Mouse (Mus musculus) myocyte (in vitro differentiated cells): Measurements from ENCODE around the gene Hdac7. TPM values are rescaled to one million over a fixed set of nuclear protein-coding genes. Genes with fewer than 3 reads are reported as not detected.
A peak's percentile ranks its signal among the peaks of the same experiment; 100 is the strongest.

Source experiments
- H3K27me3 ChIP-seq: one replicate; pipeline ENCODE4 v1.6.1; 2011; ENCODE audit not compliant: control insufficient read depth, insufficient read depth, insufficient read length
- H3K36me3 ChIP-seq: one replicate; pipeline ENCODE4 v1.6.1; 2011; ENCODE audit not compliant: control insufficient read depth, insufficient read depth
- H3K4me2 ChIP-seq: one replicate; pipeline ENCODE4 v1.6.1; 2011; ENCODE audit warnings: low read depth, control low read depth
- H3K4me3 ChIP-seq: one replicate; pipeline ENCODE4 v1.5.1; 2011; ENCODE audit warnings: mild to moderate bottlenecking, control low read depth, moderate library complexity
- H3K79me2 ChIP-seq: one replicate; pipeline ENCODE4 v1.6.1; 2011; ENCODE audit not compliant: control insufficient read depth, insufficient read depth
- H3ac ChIP-seq: one replicate; pipeline ENCODE4 v1.6.1; 2011; ENCODE audit not compliant: control insufficient read depth, insufficient read length
- CEBPB ChIP-seq: IDR thresholded peaks from 2 replicates; pipeline ENCODE4 v1.6.1; 2011; ENCODE audit warnings: mild to moderate bottlenecking, moderate library complexity; ENCODE audit not compliant: poor library complexity, insufficient read depth, severe bottlenecking
- E2F4 ChIP-seq: IDR thresholded peaks from one replicate; pipeline ENCODE4 v1.6.1; 2011; ENCODE audit warnings: mild to moderate bottlenecking, control low read depth, moderate library complexity; ENCODE audit not compliant: insufficient read depth
- MAX ChIP-seq: IDR thresholded peaks from one replicate; pipeline ENCODE4 v1.6.1; 2011; ENCODE audit warnings: low read depth, mild to moderate bottlenecking, control low read depth
- MYOD1 ChIP-seq, 3 experiments: IDR thresholded peaks; one replicate each; pipeline ENCODE4 v1.6.1; 2011; ENCODE audit warnings: control low read depth in 2 of 3, low read depth in 2 of 3, mild to moderate bottlenecking in 2 of 3, moderate library complexity in 1 of 3; ENCODE audit not compliant: insufficient read length in 2 of 3, control insufficient read depth in 1 of 3
- MYOG ChIP-seq, 3 experiments: IDR thresholded peaks; one replicate each; pipeline ENCODE4 v1.6.1; 2011; ENCODE audit warnings: control low read depth in 2 of 3, low read depth in 2 of 3, mild to moderate bottlenecking in 2 of 3; ENCODE audit not compliant: insufficient read length in 2 of 3, control insufficient read depth in 1 of 3, insufficient read depth in 1 of 3
- POLR2A ChIP-seq: IDR thresholded peaks from one replicate; pipeline ENCODE4 v1.6.1; 2011; ENCODE audit warnings: low read depth, mild to moderate bottlenecking, control low read depth, moderate library complexity; ENCODE audit not compliant: insufficient read length
- POLR2AphosphoS2 ChIP-seq: IDR thresholded peaks from one replicate; pipeline ENCODE4 v1.6.1; 2011; ENCODE audit warnings: low read depth, control low read depth; ENCODE audit not compliant: insufficient read length
- REST ChIP-seq: IDR thresholded peaks from one replicate; pipeline ENCODE4 v1.6.1; 2011; ENCODE audit warnings: mild to moderate bottlenecking, control low read depth, moderate library complexity; ENCODE audit not compliant: insufficient read depth, insufficient read length
- SRF ChIP-seq: IDR thresholded peaks from one replicate; pipeline ENCODE4 v1.6.1; 2011; ENCODE audit warnings: low read depth; ENCODE audit not compliant: control insufficient read depth, insufficient read length
- TCF12 ChIP-seq: IDR thresholded peaks from one replicate; pipeline ENCODE4 v1.6.1; 2011; ENCODE audit warnings: mild to moderate bottlenecking, control low read depth; ENCODE audit not compliant: poor library complexity, insufficient read depth, severe bottlenecking
- TCF3 ChIP-seq: IDR thresholded peaks from one replicate; pipeline ENCODE4 v1.6.1; 2011; ENCODE audit warnings: low read depth, control low read depth; ENCODE audit not compliant: insufficient read length
- USF1 ChIP-seq: IDR thresholded peaks from one replicate; pipeline ENCODE4 v1.6.1; 2011; ENCODE audit warnings: low read depth, mild to moderate bottlenecking, control low read depth, moderate library complexity
- polyA plus RNA-seq: library from polyadenylated mRNA; unstranded; fragments of >200 nt; fragmentation: generic; extraction: Trizol; gene quantifications from one replicate; pipeline ENCODE4 v1.2.1, GENCODE M21; 2012; ENCODE audit warnings: missing spikeins

Gene Hdac7
- polyA plus RNA-seq, 1 experiment, result 17.4 TPM

DNA sequence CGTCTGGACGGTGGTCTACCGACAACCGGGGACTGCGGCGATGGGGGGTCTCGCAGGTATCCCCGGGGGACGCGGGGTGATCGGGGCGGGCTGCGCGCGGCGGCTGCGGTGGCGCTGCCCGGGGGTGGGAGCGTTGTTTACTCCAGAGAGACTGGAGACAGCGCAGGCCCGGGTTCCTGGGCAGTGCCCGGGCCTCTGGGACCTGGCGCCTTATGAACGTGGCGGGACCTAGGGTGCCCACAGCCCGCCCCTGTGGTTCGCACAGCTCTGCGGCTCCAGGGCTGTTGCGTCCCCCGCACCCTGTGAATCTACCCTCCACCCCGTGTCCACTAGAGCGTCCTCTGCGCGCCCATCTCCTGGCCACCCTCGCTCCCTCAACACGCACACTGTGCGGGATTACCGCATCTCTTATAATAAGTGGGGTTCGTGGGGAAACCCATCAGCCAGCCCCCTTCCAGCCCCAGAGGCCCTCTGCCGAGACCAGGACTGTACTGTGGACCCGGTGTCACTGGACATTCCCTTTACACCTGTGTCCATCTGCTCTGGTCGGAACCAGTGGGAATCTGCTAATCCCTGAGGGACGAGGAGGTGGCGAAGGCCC, 59.6 kb downstream of the Hdac7 start:
- Histone ChIP-seq H3K4me3 (peak overlapping the region; percentile 36), H3K4me2 (peak overlapping the region; percentile 85), H3K79me2 (no peaks in the 10 kb centered on the region), H3ac (peak overlapping the region; percentile 36), H3K27me3 (no peaks in the 10 kb centered on the region), H3K36me3 (no peaks in the 10 kb centered on the region)
- TF ChIP-seq SRF (peak; percentile 3), TCF3 (no peak)

GRCm38 (mm10) chr15:97784092-97784559, 60.2 kb downstream of the Hdac7 start:
- H3K79me2 ChIP-seq, result no peaks in the 10 kb centered on the region
- no peaks in the 10 kb centered on the region for H3K27me3 ChIP-seq
- H3K4me3 ChIP-seq, result peak overlapping the region; percentile 36
- H3K36me3 ChIP-seq, result no peaks in the 10 kb centered on the region
- peak in 2 of 3 experiments; percentile 62 to 83 for TF ChIP-seq MYOD1 (IDR thresholded peaks at IDR 0.05; ENCODE audit: control insufficient read depth in 1 of 3, insufficient read length in 2 of 3, low read depth in 2 of 3)
- peak; percentile 86 for TF ChIP-seq POLR2AphosphoS2
- no peak for TF ChIP-seq E2F4
- TF ChIP-seq SRF, result peak; percentile 14
- TF ChIP-seq TCF3, result no peak
- TF ChIP-seq MAX, result no peak
- peak in 2 of 3 experiments; percentile 74 to 78 for TF ChIP-seq MYOG (IDR thresholded peaks at IDR 0.05; ENCODE audit: control insufficient read depth in 1 of 3, insufficient read depth in 1 of 3, insufficient read length in 2 of 3, low read depth in 2 of 3)
- TF ChIP-seq POLR2A, result peak; percentile 91
- TF ChIP-seq CEBPB, result no peak
- TF ChIP-seq REST, result no peak
- TF ChIP-seq USF1, result no peak
- no peak for TF ChIP-seq TCF12
- H3ac ChIP-seq, result peak overlapping the region; percentile 36
- peak overlapping the region; percentile 85 for H3K4me2 ChIP-seq

- no peaks in the 10 kb centered on the region for H3K36me3 ChIP-seq
- peak overlapping the region; percentile 36 for H3K4me3 ChIP-seq
- H3K4me2 ChIP-seq, result peak overlapping the region; percentile 100
- H3K79me2 ChIP-seq, result no peaks in the 10 kb centered on the region
- H3ac ChIP-seq, result no peak overlapping the region
- TF ChIP-seq MAX, result no peak
- TF ChIP-seq USF1, result no peak
- TF ChIP-seq SRF, result no peak
- no peak for TF ChIP-seq POLR2AphosphoS2
- no peak for TF ChIP-seq REST
- no peak for TF ChIP-seq TCF12
- TF ChIP-seq E2F4, result no peak
- TF ChIP-seq MYOD1 (IDR thresholded peaks at IDR 0.05; ENCODE audit: control insufficient read depth in 1 of 3, insufficient read length in 2 of 3, low read depth in 2 of 3), result no peak
- H3K27me3 ChIP-seq, result no peaks in the 10 kb centered on the region
These were observed 61.6 kb downstream of the Hdac7 start for GRCm38 (mm10) chr15:97782749-97783105.

DNA sequence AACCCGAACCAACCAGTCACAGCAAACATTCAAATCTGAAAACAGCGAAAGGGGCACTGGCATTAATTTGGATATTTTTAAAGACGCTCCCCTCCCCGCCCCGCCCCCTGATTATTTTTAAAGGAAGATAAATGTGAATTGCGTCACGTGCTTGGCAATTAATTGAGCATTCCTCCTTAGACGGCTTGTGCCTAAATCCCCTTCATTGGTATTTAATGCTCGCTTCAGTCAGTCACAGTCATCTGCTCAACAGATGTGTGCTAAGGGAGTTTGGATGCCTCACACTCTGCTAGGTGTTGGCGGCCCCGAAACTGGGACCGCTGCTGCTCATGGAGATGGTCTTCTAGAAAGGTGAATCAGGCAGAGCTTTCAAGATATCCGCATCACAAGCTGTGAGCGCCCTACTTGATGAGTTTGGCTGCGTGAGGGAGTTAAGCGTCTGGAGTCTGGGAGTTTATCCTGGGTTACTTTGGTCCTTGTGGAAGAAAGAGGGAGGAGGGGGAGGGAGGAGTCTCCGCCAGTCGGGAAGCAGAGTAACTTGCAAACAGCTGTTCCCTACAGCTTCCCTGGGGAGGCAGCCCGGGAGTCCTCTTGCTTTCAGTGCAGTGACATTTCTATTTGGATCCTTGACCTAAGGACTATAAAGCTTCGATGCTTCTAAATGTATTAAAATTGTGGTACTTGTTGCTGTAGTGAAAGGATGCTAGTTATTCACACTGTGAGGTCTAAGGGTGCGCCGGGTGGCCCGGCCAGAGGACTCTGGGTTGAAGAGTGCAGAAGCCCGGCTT, 62.1 kb downstream of the Hdac7 start:
- Histone ChIP-seq H3K4me2 (peak overlapping the region; percentile 100), H3K4me3 (peak overlapping the region; percentile 36), H3ac (no peak overlapping the region), H3K79me2 (no peaks in the 10 kb centered on the region), H3K36me3 (no peaks in the 10 kb centered on the region), H3K27me3 (peaks cover 2% of the 10 kb centered on the region)
- TF ChIP-seq MYOG (IDR thresholded peaks at IDR 0.05; ENCODE audit: control insufficient read depth in 1 of 3, insufficient read depth in 1 of 3, insufficient read length in 2 of 3, low read depth in 2 of 3) (peak in 2 of 3 experiments; percentile 32 to 55), MYOD1 (IDR thresholded peaks at IDR 0.05; ENCODE audit: control insufficient read depth in 1 of 3, insufficient read length in 2 of 3, low read depth in 2 of 3) (peak; percentile 26 to 79 (median 73)), TCF12 (peak; percentile 44), POLR2A (no peak), REST (no peak)

DNA sequence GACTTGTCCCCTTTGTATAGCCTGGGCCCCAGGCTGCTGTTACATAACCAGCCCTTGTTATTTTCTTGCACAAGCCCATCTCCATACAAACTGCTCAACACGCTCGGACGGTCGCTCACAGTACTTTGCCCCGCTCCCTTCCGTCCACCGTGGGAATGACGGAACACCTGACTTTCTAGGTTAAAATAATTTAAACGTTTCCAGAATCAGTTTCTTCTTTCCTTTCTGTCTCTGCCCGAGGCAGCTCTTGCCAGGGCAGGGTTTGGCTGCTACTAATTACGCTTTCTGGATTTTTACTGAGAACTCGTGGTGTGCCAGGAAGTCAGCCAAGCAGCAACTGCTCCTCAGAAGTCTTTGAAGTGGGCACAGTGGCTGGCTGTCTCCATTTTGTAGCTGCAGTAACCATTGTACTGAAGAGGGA, 63.7 kb downstream of the Hdac7 start:
- Histone ChIP-seq H3K79me2 (no peaks in the 10 kb centered on the region), H3K4me3 (no peak overlapping the region), H3ac (no peak overlapping the region), H3K4me2 (no peak overlapping the region), H3K27me3 (peaks cover 5% of the 10 kb centered on the region), H3K36me3 (no peaks in the 10 kb centered on the region)
- TF ChIP-seq POLR2A (no peak), TCF12 (no peak), SRF (no peak), E2F4 (no peak), REST (no peak), MAX (no peak), MYOD1 (IDR thresholded peaks at IDR 0.05; ENCODE audit: control insufficient read depth in 1 of 3, insufficient read length in 2 of 3, low read depth in 2 of 3) (no peak)
